Mouse (Mus musculus) lung, postnatal 0 days (tissue): Measurements from ENCODE around the gene Ankrd33b. TPM values are rescaled to one million over a fixed set of nuclear protein-coding genes. Genes with fewer than 3 reads are reported as not detected.
A peak's percentile ranks its signal among the peaks of the same experiment; 100 is the strongest.

Experiments used
- ATAC-seq: fragments of 200-750 bp; cut with Nextera tagmentation; 2 replicates; pipeline ENCODE4 v1.8.0; 2017; ENCODE audit warnings: moderate library complexity
- DNase-seq: peaks from one replicate; pipeline ENCODE4 v3.0.0-alpha.2; 2016; ENCODE audit warnings: low spot score
- H3K27ac ChIP-seq: fragments of 300-500 bp; sonication (generic); 2 replicates; pipeline ENCODE4 v1.5.1; 2014; ENCODE audit warnings: antibody characterized with exemption, mild to moderate bottlenecking, low read length, mixed read lengths
- H3K27me3 ChIP-seq: fragments of 300-500 bp; sonication (generic); replicated peaks from 2 replicates; pipeline ENCODE4 v1.6.1; 2014; ENCODE audit warnings: low read length, mixed read lengths; ENCODE audit not compliant: insufficient read depth
- H3K36me3 ChIP-seq: fragments of 300-500 bp; sonication (generic); 2 replicates; pipeline ENCODE4 v1.6.1; 2014; ENCODE audit warnings: low read length, mixed read lengths; ENCODE audit not compliant: insufficient read depth
- H3K4me1 ChIP-seq: fragments of 300-500 bp; sonication (generic); 2 replicates; pipeline ENCODE4 v1.6.1; 2014; ENCODE audit warnings: antibody characterized with exemption, low read depth, low read length, mixed read lengths; ENCODE audit not compliant: insufficient read depth
- H3K4me2 ChIP-seq: fragments of 300-500 bp; sonication (generic); replicated peaks from 2 replicates; pipeline ENCODE4 v1.6.1; 2014; ENCODE audit warnings: low read depth, mild to moderate bottlenecking, low read length, moderate library complexity, mixed read lengths
- H3K4me3 ChIP-seq: fragments of 300-500 bp; sonication (generic); 2 replicates; pipeline ENCODE4 v1.5.1; 2014; ENCODE audit warnings: low read depth, low read length
- H3K9ac ChIP-seq: fragments of 300-500 bp; sonication (generic); replicated peaks from 2 replicates; pipeline ENCODE4 v1.6.1; 2014; ENCODE audit warnings: low read depth, mild to moderate bottlenecking
- H3K9me3 ChIP-seq: fragments of 300-500 bp; sonication (generic); 2 replicates; pipeline ENCODE4 v1.6.1; 2016; ENCODE audit warnings: low read length, mixed read lengths
- CTCF ChIP-seq: IDR thresholded peaks from 2 replicates; pipeline ENCODE4 v1.5.1; 2016; ENCODE audit warnings: antibody characterized with exemption, mild to moderate bottlenecking
- EP300 ChIP-seq: IDR thresholded peaks from 2 replicates; pipeline ENCODE4 v1.6.1; 2016; ENCODE audit warnings: antibody characterized with exemption, mild to moderate bottlenecking, control low read depth
- WGBS: fragments of 180-500 bp; shearing (Covaris S2); extraction: QIAGEN DNeasy Blood & Tissue Kit; methylation state at CpG from one replicate; pipeline ENCODE4 v1.1.7; 2014; 5-methylcytosine and 5-hydroxymethylcytosine counted together
- polyA plus RNA-seq: library from polyadenylated mRNA; unstranded; fragments of >200 nt; fragmentation: Nextera tagmentation; extraction: Ambion mirVana; gene quantifications from 2 replicates; pipeline ENCODE4 v1.2.1, GENCODE M21; 2015

Gene Ankrd33b
- 18.7 and 19.8 TPM in 2 replicates for polyA plus RNA-seq

GRCm38 (mm10) chr15:31367481-31368200 lies at the start of gene Ankrd33b:
Gene Ankrd33b (minus strand): TSS chr15:31367726.
- peak; percentile 73 for ATAC-seq
- H3K4me2 ChIP-seq, result peak within 1 kb of the TSS; percentile 88
- peaks cover 19% of the 10 kb centered on the region; the same call in 1 of the 2 replicates for H3K27me3 ChIP-seq
- H3K9ac ChIP-seq, result peak within 1 kb of the TSS; percentile 68
- TF ChIP-seq CTCF (no peak), EP300 (no peak)
- peak within 1 kb of the TSS; percentile 67 for H3K4me3 ChIP-seq
- H3K9me3 ChIP-seq, result no peaks in the 10 kb centered on the region
- WGBS, result under 1% methylated on average over 42 of the region's 49 CpGs
- peak within 1 kb of the TSS; percentile 72 for H3K27ac ChIP-seq
- 0 out of 2 replicates have a peak, but pooled peaks cover 10% of the 10 kb centered on the region for H3K4me1 ChIP-seq
- no peaks in the 10 kb centered on the region for H3K36me3 ChIP-seq
- DNase-seq, result peak; percentile 63

- Histone ChIP-seq H3K9me3 (no peaks in the 10 kb centered on the region), H3K27ac (peak overlapping the region; percentile 22)
These were observed 47.7 kb upstream of the Ankrd33b start for GRCm38 (mm10) chr15:31415181-31415580.

GRCm38 (mm10) chr15:31414179-31414898 lies 46.8 kb upstream of the Ankrd33b start:
- H3K27me3 ChIP-seq, result no peaks in the 10 kb centered on the region
- ATAC-seq (no peak), DNase-seq (no peak)
- H3K4me1 ChIP-seq, result peaks cover 5% of the 10 kb centered on the region; the same call in 1 of the 2 replicates
- H3K4me3 ChIP-seq, result no peak overlapping the region
- TF ChIP-seq EP300, result no peak
- no peak for TF ChIP-seq CTCF
- no peak overlapping the region for H3K4me2 ChIP-seq
- H3K9me3 ChIP-seq, result no peaks in the 10 kb centered on the region
- WGBS, result 55% methylated on average over 6 of the region's 6 CpGs
- H3K27ac ChIP-seq, result peak overlapping the region; percentile 9; the same call in 1 of the 2 replicates
- no peak overlapping the region for H3K9ac ChIP-seq
- no peaks in the 10 kb centered on the region for H3K36me3 ChIP-seq

More at GRCm38 (mm10) chr15:31415181-31415580, 47.7 kb upstream of the Ankrd33b start:
- Histone ChIP-seq H3K4me2 (no peak overlapping the region), H3K36me3 (no peaks in the 10 kb centered on the region), H3K4me1 (peaks cover 5% of the 10 kb centered on the region; the same call in 1 of the 2 replicates), H3K27me3 (no peaks in the 10 kb centered on the region), H3K9ac (no peak overlapping the region), H3K4me3 (no peak overlapping the region)
- TF ChIP-seq EP300 (peak; percentile 65), CTCF (no peak)
- WGBS, result 42% methylated on average over 4 of the region's 4 CpGs
- ATAC-seq (peak; percentile 52), DNase-seq (peak; percentile 50)

- no peak overlapping the region for H3K4me3 ChIP-seq
- DNase-seq (no peak), ATAC-seq (no peak)
- no peaks in the 10 kb centered on the region for H3K27me3 ChIP-seq
- H3K9ac ChIP-seq, result no peak overlapping the region
- WGBS, result 87% methylated on average over 6 of the region's 6 CpGs
- peaks cover 4% of the 10 kb centered on the region; the same call in 1 of the 2 replicates for H3K4me1 ChIP-seq
- no peak overlapping the region for H3K27ac ChIP-seq
- no peaks in the 10 kb centered on the region for H3K36me3 ChIP-seq
- no peak for TF ChIP-seq EP300
- no peak for TF ChIP-seq CTCF
- H3K9me3 ChIP-seq, result no peaks in the 10 kb centered on the region
- no peak overlapping the region for H3K4me2 ChIP-seq
These were observed 46.1 kb upstream of the Ankrd33b start for GRCm38 (mm10) chr15:31413662-31414061.

GRCm38 (mm10) chr15:31412933-31413332 lies 45.4 kb upstream of the Ankrd33b start:
- Histone ChIP-seq H3K36me3 (no peaks in the 10 kb centered on the region), H3K4me1 (no peaks in the 10 kb centered on the region), H3K27me3 (no peaks in the 10 kb centered on the region), H3K9me3 (no peaks in the 10 kb centered on the region), H3K27ac (peak overlapping the region; percentile 66; the same call in 1 of the 2 replicates), H3K4me2 (no peak overlapping the region), H3K9ac (no peak overlapping the region), H3K4me3 (no peak overlapping the region)
- WGBS, result 21% methylated on average over 3 of the region's 3 CpGs
- DNase-seq, result peak; percentile 61
- ATAC-seq, result peak; percentile 46
- TF ChIP-seq EP300 (peak; percentile 87), CTCF (no peak)

GRCm38 (mm10) chr15:31412436-31412835 lies 44.9 kb upstream of the Ankrd33b start:
- no peak for ATAC-seq
- H3K9me3 ChIP-seq, result no peaks in the 10 kb centered on the region
- H3K36me3 ChIP-seq, result no peaks in the 10 kb centered on the region
- H3K4me3 ChIP-seq, result no peak overlapping the region
- WGBS, result 66% methylated on average over 6 of the region's 6 CpGs
- TF ChIP-seq EP300, result no peak
- no peak for TF ChIP-seq CTCF
- no peak overlapping the region for H3K4me2 ChIP-seq
- DNase-seq, result no peak
- H3K9ac ChIP-seq, result no peak overlapping the region
- no peaks in the 10 kb centered on the region for H3K27me3 ChIP-seq
- peak overlapping the region; percentile 66; the same call in 1 of the 2 replicates for H3K27ac ChIP-seq
- H3K4me1 ChIP-seq, result no peaks in the 10 kb centered on the region
